Comparison of ENCODE assay signal across 12 mouse cellular contexts in the genomic region with DNA sequence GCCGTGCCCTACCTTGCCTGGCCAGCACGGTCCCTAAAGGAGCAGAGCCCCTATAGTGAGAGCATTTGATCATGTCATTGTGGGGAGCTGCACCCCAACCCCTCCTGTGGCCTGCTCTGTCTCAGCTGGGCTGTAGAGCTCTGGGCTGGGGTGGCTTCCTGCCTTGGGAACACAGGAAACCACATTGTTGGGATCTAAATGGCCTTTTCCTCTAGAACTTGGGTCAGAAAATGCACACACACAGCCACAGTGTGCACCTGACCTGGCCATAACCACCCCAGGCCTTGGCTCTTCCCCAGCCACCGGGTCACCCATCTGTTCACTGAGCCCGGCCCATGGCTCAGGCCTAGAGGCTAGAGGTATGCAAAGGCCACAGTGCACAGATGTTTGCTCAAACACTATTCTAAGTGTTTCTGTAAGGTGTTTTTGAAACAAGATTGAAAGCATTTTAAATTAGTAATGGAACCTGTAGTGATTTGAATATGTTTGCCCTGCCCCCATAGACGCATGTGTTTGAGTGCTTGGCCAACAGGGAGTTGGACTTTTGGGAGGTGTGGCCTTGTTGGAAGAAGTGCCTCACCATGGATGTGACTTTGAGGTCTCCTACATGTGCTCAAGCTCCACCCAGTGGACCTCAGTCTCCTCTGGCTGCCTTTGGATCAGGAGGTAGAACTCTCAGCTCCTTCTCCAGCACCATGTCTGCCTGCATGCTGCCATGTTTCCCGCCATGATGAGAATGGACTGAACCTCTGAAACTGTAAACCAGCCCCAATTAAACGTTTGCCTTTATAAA. TPM values are rescaled to one million over a fixed set of nuclear protein-coding genes. Genes with fewer than 3 reads are reported as not detected.
DNase-seq lines count a peak whose midpoint lies in the region; ATAC-seq and TF ChIP-seq lines count a peak whose summit lies in the region.
"Had no signal": no experiment of that assay in that cellular context is flagged by ENCODE, and none has a peak within 500 bp of the region (broad histone marks: within the 10 kb centered on the region; RNA-seq: fewer than 3 reads in every experiment).

No protein-coding gene starts in this region.

- DNase-seq in layer of hippocampus, adult 2 months (ENCODE audit: low spot score in 2 of 2), result no peak
- no peak for DNase-seq in layer of hippocampus, postnatal 14 days (ENCODE audit: low spot score in 2 of 2)
- peak; percentile 90 for DNase-seq in kidney, adult 9 months
- no peak for DNase-seq in lung, postnatal 0 days (ENCODE audit: low spot score)
- no peak for DNase-seq in yolk sac, embryonic 10.5 days (ENCODE audit: low spot score)
- DNase-seq: layer of hippocampus, adult 9-11 months; thymus, adult 18-20 months had no signal

- no peak overlapping the region for H3K9ac ChIP-seq in heart, embryonic 16.5 days (ENCODE audit: low read length)
- H3K9ac ChIP-seq in lung, postnatal 0 days (replicated peaks; ENCODE audit: low read depth), result no peak overlapping the region
- H3K9ac ChIP-seq: embryonic facial prominence, embryonic 12.5 days; midbrain, embryonic 12.5 days had no signal

- H3K27me3 ChIP-seq in heart, embryonic 16.5 days (ENCODE audit: control insufficient read depth, insufficient read depth, low read length), result no peaks in the 10 kb centered on the region
- no peaks in the 10 kb centered on the region for H3K27me3 ChIP-seq in lung, postnatal 0 days (replicated peaks; ENCODE audit: insufficient read depth, low read length)
- H3K27me3 ChIP-seq: embryonic facial prominence, embryonic 12.5 days had no signal

- WGBS in heart, embryonic 16.5 days, result 87% methylated on average over 7 of the region's 7 CpGs
- 74% methylated on average over 7 of the region's 7 CpGs for WGBS in lung, postnatal 0 days

- H3K4me2 ChIP-seq in heart, embryonic 16.5 days (ENCODE audit: low read depth, low read length), result no peak overlapping the region
- no peak overlapping the region for H3K4me2 ChIP-seq in lung, postnatal 0 days (replicated peaks; ENCODE audit: low read depth, low read length)
- H3K4me2 ChIP-seq: embryonic facial prominence, embryonic 12.5 days; liver, embryonic 11.5 days; midbrain, embryonic 12.5 days had no signal

- H3K36me3 ChIP-seq in heart, embryonic 16.5 days (ENCODE audit: control insufficient read depth, insufficient read depth), result no peaks in the 10 kb centered on the region
- H3K36me3 ChIP-seq in lung, postnatal 0 days (ENCODE audit: insufficient read depth, low read length), result no peaks in the 10 kb centered on the region
- H3K36me3 ChIP-seq: midbrain, embryonic 12.5 days had no signal

- TF ChIP-seq CTCF in layer of hippocampus, adult 2 months (conservative IDR thresholded peaks at IDR 0.05), result no peak
- no peak for TF ChIP-seq CTCF in lung, postnatal 0 days (IDR thresholded peaks at IDR 0.05)

- no peaks in the 10 kb centered on the region for H3K9me3 ChIP-seq in heart, embryonic 16.5 days (replicated peaks; ENCODE audit: control insufficient read depth, low read length)
- H3K9me3 ChIP-seq in lung, postnatal 0 days (ENCODE audit: low read length), result no peaks in the 10 kb centered on the region
- H3K9me3 ChIP-seq: embryonic facial prominence, embryonic 12.5 days; midbrain, embryonic 12.5 days had no signal

- peaks cover 13% of the 10 kb centered on the region for H3K4me1 ChIP-seq in heart, embryonic 16.5 days (ENCODE audit: control insufficient read depth, insufficient read depth, low read length)
- peaks cover 7% of the 10 kb centered on the region; the same call in 1 of the 2 replicates for H3K4me1 ChIP-seq in lung, postnatal 0 days (ENCODE audit: insufficient read depth, low read depth, low read length)
- H3K4me1 ChIP-seq: midbrain, embryonic 12.5 days had no signal

- H3K27ac ChIP-seq in layer of hippocampus, adult 2 months, result peak overlapping the region; percentile 49
- H3K27ac ChIP-seq in heart, embryonic 16.5 days (ENCODE audit: low read length), result 0 out of 2 replicates have a peak overlapping the region, but pooled peaks have one; percentile 10
- peak overlapping the region; percentile 51; the same call in 1 of the 2 replicates for H3K27ac ChIP-seq in lung, postnatal 0 days (ENCODE audit: low read length)
- H3K27ac ChIP-seq: embryonic facial prominence, embryonic 12.5 days; midbrain, embryonic 12.5 days had no signal

- peak; percentile 57 for TF ChIP-seq EP300 in lung, postnatal 0 days (IDR thresholded peaks at IDR 0.05)

- ATAC-seq in heart, embryonic 16.5 days (replicated peaks; ENCODE audit: extremely low read depth, insufficient read depth, low FRiP score), result 0 out of 2 replicates have a peak, but pooled peaks have one; percentile 11
- peak; percentile 9; the same call in 1 of the 2 replicates for ATAC-seq in lung, postnatal 0 days
- no peak for ATAC-seq in erythroid progenitor cell, adult 5-6 weeks (replicated peaks; ENCODE audit: low FRiP score, poor library complexity, severe bottlenecking)

- H3K4me3 ChIP-seq in layer of hippocampus, adult 2 months, result no peak overlapping the region
- H3K4me3 ChIP-seq in heart, embryonic 16.5 days (ENCODE audit: low read length), result no peak overlapping the region
- no peak overlapping the region for H3K4me3 ChIP-seq in lung, postnatal 0 days (ENCODE audit: low read depth, low read length)
- H3K4me3 ChIP-seq: embryonic facial prominence, embryonic 12.5 days; midbrain, embryonic 12.5 days had no signal

RNA-seq across cellular contexts. Expression of gene Tns1, which starts 49.4 kb away (rescaled TPM):
- total RNA-seq in layer of hippocampus, adult 2 months (2021), result 10 to 100 TPM; 41.3 to 43.3 TPM
- 10 to 100 TPM; 49.6 to 52.2 TPM for total RNA-seq in layer of hippocampus, postnatal 14 days (2021)
- polyA plus RNA-seq in heart, embryonic 16.5 days (2015; fragmentation: Nextera tagmentation; extraction: Ambion mirVana), result 120 and 144 TPM in 2 replicates
- 184 and 185 TPM in 2 replicates for polyA plus RNA-seq in lung, postnatal 0 days (2015; fragmentation: Nextera tagmentation; extraction: Ambion mirVana)
- total RNA-seq in erythroid progenitor cell, adult 5-6 weeks (2015; ENCODE audit: low replicate concordance), result 20.5 and 21.6 TPM in 2 replicates
- 20.0 and 49.5 TPM in 2 replicates for total RNA-seq in erythroid progenitor cell, adult 5-6 weeks (2017; ENCODE audit: low replicate concordance)

RNA-seq across cellular contexts. Expression of gene Rufy4, which starts 50.5 kb away (rescaled TPM):
- under 1 TPM in 1 of 2 experiments, not detected in 1; 0.25 TPM for total RNA-seq in layer of hippocampus, adult 2 months (2021)
- under 1 TPM; 0.18 to 0.24 TPM for total RNA-seq in layer of hippocampus, postnatal 14 days (2021)
- polyA plus RNA-seq in heart, embryonic 16.5 days (2015; fragmentation: Nextera tagmentation; extraction: Ambion mirVana), result 0.45 and 0.91 TPM in 2 replicates
- polyA plus RNA-seq in lung, postnatal 0 days (2015; fragmentation: Nextera tagmentation; extraction: Ambion mirVana), result 0.42 and 0.43 TPM in 2 replicates
- not detected in 2 replicates for total RNA-seq in erythroid progenitor cell, adult 5-6 weeks (2015; ENCODE audit: low replicate concordance)
- total RNA-seq in erythroid progenitor cell, adult 5-6 weeks (2017; ENCODE audit: low replicate concordance), result 0.13 TPM in 1 of 2 replicates, not detected in the other
